Mouse (Mus musculus): ENCODE data around the gene Wnt6.
"Not testable (repeated sequence)": the region's sequence is repeated elsewhere in the genome, so short reads cannot be mapped to it uniquely, and the experiment has no call there.

Wnt6 gene

DNA sequence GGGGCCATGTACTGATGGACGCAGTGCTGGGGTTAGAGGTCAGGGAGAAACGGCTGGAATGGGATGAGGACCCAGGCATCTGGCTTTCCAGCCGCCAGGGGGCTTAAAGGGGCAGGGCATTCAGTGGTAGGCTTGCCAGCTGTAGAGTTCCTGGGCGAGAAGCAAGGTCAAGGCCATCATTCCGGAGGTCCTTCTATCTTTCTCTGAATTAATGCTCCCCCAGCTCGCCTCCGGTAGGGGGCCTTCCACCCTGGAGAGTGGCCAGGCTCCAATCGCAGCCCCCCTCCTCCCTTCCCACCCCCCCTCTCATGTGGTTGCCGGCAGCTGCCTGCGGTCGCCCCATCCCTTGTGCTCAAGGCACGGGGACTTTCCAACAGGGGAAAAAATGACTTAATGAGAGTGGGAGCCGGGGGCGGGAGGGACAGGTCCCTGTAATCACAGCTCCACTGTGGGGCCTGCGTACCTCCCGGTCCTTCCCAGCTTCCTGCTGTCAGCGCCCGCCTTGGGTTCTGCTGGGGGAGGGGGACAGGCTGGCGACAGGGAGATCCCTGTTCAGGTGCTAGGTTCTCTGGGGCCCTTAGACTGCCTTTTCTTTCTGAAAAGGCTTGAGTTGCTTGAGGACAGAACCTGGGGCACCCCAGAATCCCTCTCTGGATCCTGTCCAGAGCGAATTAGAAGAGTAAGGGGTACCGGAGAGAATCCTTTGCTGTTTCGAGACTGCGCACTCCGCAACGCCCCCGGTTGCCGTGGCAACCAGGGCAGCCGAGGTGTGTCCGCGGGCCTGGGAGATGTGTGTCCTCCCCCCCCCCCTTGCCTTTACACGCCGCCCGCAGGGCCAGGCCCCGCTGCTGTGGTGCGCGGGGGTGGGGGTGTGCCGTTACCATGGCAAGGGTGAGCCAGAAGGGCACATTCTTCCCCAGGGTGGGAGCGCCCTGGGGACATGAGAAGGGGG is 34.9 kb downstream of the Wnt6 start:
- DNase-seq (ENCODE audit: low read depth in 2 of 2, low spot score in 2 of 2): peak; percentile 45 to 48

- no peak for DNase-seq (ENCODE audit: low read depth in 2 of 2, low spot score in 2 of 2)
Observed at GRCm38 (mm10) chr1:74807551-74808071, 35.9 kb downstream of the Wnt6 start.

- peak; percentile 87 to 91 for DNase-seq (ENCODE audit: low read depth in 2 of 2, low spot score in 2 of 2)
Observed at GRCm38 (mm10) chr1:74808078-74808477, 36.4 kb downstream of the Wnt6 start.

- DNase-seq (ENCODE audit: low read depth in 2 of 2, low spot score in 2 of 2): no peak
Observed at GRCm38 (mm10) chr1:74809007-74809406, 37.3 kb downstream of the Wnt6 start.

DNA sequence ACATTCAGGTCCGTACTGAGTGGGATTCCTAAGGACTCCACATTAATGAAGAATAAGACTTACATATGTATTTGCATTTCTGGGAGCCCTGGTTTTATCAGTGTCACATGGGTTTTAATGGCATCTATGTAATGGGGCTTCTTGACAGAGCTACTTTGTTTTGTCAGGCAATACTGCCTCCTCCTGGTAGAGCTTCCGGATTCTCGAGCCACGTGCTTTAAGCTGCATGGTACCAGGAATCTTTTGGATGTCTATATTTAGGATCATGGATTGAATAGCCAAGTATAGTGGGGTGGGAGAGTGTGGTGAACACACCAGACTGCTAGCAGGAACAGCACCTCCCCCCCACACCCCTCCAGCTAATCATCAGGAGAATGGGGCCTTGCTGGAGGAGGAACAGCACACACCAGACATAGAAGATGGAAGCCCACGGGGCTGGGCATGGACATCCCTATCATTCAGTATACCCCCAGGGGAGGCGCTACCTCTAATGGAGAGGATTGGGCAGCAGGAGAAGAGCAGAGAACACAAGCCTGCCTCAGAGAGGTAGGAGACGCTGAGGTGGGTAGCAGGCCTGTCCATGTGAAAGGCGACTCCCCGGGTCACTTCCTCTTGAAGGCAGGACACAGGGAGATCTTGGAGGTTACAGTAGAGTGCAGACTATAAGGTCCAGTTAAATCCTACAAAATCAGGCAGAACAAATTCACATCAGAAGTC is 43.4 kb downstream of the Wnt6 start:
- no peak for DNase-seq (ENCODE audit: low read depth in 2 of 2, low spot score in 2 of 2)

- not testable (repeated sequence) for DNase-seq (ENCODE audit: low read depth in 2 of 2, low spot score in 2 of 2)
Observed at GRCm38 (mm10) chr1:74815965-74816364, 44.3 kb downstream of the Wnt6 start.

GRCm38 (mm10) chr1:74816612-74817199 is 45.0 kb downstream of the Wnt6 start:
- DNase-seq (ENCODE audit: low read depth in 2 of 2, low spot score in 2 of 2): peak; percentile 77 to 84

- DNase-seq (ENCODE audit: low read depth in 2 of 2, low spot score in 2 of 2): no peak
Observed at GRCm38 (mm10) chr1:74817219-74817618, 45.5 kb downstream of the Wnt6 start.

DNA sequence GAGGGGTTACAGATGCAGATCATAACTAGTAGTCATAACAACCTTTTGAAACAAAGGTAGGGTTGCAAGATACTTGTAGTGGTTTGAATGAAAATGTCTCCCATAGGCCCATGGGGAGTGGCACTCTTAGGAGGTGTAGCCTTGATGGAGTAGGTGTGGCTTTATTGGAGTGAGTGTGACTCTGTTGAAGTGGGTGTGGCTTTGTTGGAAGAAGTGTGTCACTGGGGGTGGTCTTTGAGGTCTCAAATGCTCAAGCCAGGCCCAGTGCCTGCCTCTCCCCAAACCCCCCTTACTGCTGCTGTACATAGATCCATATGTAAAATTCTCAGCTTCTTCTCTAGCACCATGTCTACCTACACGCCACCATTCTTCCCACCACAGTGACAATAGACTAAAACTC is 46.8 kb downstream of the Wnt6 start:
- DNase-seq (ENCODE audit: low read depth in 2 of 2, low spot score in 2 of 2): no peak

DNA sequence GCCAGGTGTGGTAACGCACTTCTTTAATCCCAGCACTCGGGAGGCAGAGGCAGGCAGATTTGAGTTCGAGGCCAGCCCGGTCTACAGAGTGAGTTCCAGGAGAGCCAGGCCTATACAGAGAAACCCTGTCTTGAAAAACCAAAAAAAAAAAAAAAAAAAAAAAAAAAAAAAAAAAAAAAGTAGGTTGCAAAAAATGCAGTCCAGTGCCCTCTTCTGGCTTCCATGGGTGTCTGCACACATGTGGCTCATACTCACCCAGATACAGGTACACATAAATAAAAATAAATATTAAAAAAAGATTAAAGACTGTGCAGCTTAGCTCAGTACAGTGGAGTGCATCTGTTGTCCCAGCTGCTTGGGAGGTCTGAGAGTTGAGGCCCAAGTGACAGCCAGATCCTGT is 51.9 kb downstream of the Wnt6 start:
- DNase-seq (ENCODE audit: low read depth in 2 of 2, low spot score in 2 of 2): not testable (repeated sequence)

DNA sequence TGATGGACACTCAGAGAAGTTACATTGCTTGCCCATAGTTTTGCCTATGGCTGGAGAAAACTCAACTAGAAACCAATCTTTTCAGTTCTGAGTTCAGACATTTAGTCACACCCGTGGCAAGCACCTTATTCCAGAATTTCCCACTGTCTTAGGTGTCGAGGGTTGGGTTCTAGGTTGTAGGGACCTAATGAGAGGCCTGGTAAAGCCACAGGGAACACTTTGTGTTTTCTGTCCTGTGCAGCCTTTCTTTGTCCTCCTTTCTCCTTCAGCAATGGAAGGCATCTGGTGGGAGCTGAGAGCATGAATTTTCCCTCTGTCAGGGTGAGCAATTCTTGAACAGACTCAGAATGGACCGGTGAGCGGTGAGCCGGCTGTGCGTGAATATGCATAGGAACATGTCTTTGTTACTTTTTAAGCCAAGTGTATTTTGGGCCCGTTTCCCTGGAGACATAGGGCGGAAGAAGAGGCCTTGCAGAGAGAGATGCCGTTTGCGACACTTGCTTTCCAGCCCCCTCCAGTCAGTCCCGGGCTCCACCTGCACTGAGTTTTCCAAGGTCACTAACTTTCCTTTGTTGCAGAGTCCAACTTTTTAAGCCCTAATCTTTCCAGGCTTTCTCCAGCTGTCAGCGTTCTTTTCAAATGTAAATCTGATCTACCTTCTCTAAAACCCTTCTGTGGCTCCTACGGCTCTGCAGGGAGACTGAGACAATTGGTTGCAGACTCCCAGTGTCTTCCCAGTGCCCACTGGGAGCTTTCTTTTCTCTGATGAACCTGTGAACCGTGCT is 53.0 kb downstream of the Wnt6 start:
- DNase-seq (ENCODE audit: low read depth in 2 of 2, low spot score in 2 of 2): no peak

DNA sequence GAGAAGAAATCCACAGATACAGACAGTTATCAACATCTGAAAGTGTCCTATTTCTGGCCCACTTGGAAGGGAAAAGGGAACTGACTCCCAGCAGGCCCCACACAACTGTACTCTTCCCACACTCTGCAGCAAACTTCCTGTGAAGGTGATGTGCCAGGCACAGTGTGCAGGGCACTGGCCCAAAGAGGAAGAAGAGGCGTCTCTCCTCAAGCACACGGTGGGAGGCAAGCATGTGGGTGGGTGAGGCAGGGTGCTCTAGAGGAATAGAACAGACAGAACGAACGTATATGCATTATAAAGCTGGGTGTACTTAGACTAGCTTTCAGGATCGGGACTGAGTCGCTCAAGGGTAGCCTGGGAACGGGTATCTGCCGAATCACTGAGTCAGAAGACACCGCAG is 58.4 kb downstream of the Wnt6 start:
- DNase-seq (ENCODE audit: low read depth in 2 of 2, low spot score in 2 of 2): no peak

DNA sequence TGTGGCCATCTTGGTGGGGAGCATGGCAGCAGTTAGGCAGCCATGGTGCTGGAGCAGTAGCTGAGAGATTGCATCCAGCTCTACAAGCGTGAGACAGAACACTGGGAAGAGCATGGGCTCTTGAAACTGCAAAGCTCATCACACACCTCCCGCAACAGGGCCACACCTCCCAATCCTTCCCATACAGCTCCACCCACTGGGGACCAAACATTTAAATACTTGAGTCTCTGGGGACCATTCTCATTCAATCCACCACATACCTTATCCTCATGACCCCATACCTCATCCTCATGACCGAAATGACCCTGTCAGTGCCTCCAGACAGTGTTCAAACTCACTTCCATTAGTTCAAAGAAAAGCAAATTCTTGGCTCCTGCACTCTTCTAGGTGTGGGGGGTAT is 61.6 kb downstream of the Wnt6 start:
- DNase-seq (ENCODE audit: low read depth in 2 of 2, low spot score in 2 of 2): no peak

Data from CD8-positive naive resting alpha-beta T cell, adult 2 months (primary cell).